Mouse (Mus musculus) right cerebral cortex, postnatal 4 days (tissue): ENCODE data around the gene Fzd7.
A peak's percentile ranks its signal among the peaks of the same experiment; 100 is the strongest.

ENCODE experiments used
- DNase-seq: peaks from one replicate; pipeline ENCODE4 v3.0.0-alpha.2; 2022

The Fzd7 gene

GRCm38 (mm10) chr1:59472368-59473180 is 9.7 kb upstream of the Fzd7 start:
- DNase-seq = no peak

- DNase-seq = no peak
These were observed 9.1 kb upstream of the Fzd7 start for GRCm38 (mm10) chr1:59473181-59473555.

GRCm38 (mm10) chr1:59475618-59476017 is 6.6 kb upstream of the Fzd7 start:
- no peak for DNase-seq

- no peak for DNase-seq
These were observed 3.3 kb upstream of the Fzd7 start for GRCm38 (mm10) chr1:59478911-59479310.

- no peak for DNase-seq
These were observed 1.3 kb upstream of the Fzd7 start for GRCm38 (mm10) chr1:59480821-59481455.

GRCm38 (mm10) chr1:59481456-59482291 is 550 bp upstream of the Fzd7 start:
- peak; percentile 80 for DNase-seq

- peak; percentile 37 for DNase-seq
These were observed 684 bp downstream of the Fzd7 start for GRCm38 (mm10) chr1:59482696-59483520.

- DNase-seq = peak; percentile 82
These were observed 1.5 kb downstream of the Fzd7 start for GRCm38 (mm10) chr1:59483521-59484245.

GRCm38 (mm10) chr1:59484314-59484713 is 2.1 kb downstream of the Fzd7 start:
- DNase-seq = no peak

GRCm38 (mm10) chr1:59484791-59485785 is 2.9 kb downstream of the Fzd7 start:
- DNase-seq = no peak

- DNase-seq = no peak
These were observed 3.6 kb downstream of the Fzd7 start for GRCm38 (mm10) chr1:59485803-59486202.

- DNase-seq = no peak
These were observed 5.4 kb downstream of the Fzd7 start for GRCm38 (mm10) chr1:59487651-59488051.

- DNase-seq = no peak
These were observed 6.3 kb downstream of the Fzd7 start for GRCm38 (mm10) chr1:59488481-59488880.

GRCm38 (mm10) chr1:59488991-59489390 is 6.8 kb downstream of the Fzd7 start:
- DNase-seq = no peak

GRCm38 (mm10) chr1:59491517-59491916 is 9.3 kb downstream of the Fzd7 start:
- no peak for DNase-seq

GRCm38 (mm10) chr1:59492432-59492831 is 10.2 kb downstream of the Fzd7 start:
- DNase-seq = no peak

GRCm38 (mm10) chr1:59495970-59496369 is 13.7 kb downstream of the Fzd7 start:
- no peak for DNase-seq

- no peak for DNase-seq
These were observed 15.8 kb downstream of the Fzd7 start for GRCm38 (mm10) chr1:59497741-59498613.

- DNase-seq = no peak
These were observed 17.1 kb downstream of the Fzd7 start for GRCm38 (mm10) chr1:59499327-59499726.

GRCm38 (mm10) chr1:59502355-59502754 is 20.1 kb downstream of the Fzd7 start:
- no peak for DNase-seq
